Mouse (Mus musculus): ENCODE measurements around the gene Dpp6.

The Dpp6 gene

DNA sequence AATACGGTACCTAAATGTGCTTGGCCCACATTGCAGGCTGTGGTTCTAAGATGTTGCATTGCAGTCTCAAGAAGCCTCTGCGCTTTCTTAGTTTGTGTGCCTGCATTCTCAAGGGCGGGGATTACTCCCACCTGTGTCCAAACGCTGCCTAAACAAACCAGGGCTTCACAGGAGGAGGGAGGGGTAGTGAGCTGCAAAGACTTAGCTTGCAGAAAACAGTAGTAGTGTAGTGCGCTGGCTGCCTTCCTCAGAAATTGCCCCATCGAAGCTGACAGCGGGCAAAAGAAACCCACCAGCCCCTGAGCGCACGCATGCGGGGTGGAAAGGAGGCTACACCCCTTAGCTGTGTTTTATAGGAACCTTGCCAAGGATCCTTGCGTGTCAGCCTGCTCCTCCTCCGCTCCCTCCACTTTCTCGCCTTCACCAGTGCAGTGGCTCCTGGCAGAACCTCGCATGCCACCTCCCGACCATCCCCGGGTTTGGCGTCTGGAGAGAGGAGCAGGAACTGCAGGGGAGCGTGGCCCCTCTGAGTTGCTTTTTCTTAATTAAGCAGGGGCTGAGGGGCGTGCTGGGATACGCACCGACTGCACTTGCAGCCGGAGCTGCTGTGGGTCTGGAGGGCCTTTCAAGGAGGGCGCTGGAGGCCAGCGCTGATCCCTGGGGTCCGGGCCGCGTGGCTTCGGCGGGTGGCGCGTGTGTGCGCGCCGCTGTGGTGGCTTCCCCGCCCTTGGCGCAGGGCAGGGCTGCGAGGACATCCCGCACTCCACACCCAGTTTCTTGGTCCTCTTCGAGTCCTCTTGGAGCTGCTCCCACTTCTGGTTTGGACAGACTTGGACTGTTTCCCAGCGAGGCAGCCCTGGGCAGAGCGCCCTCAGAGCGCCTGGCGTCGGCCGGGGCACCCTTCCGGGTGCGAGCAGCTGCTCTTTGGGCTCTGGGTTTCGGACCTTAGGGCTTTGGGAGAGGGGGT is at the start of gene Dpp6:
TSS of gene Dpp6 (plus strand) at position 229 of the 967 bp plus-strand sequence.
- in situ Hi-C loops (cut with MboI; ENCODE audit: unreplicated experiment in 2 of 2): no loop called here

- in situ Hi-C loops (cut with MboI; ENCODE audit: unreplicated experiment in 2 of 2): no loop called here
These were observed 33.0 kb upstream of the Dpp6 start for GRCm38 (mm10) chr5:26783955-26784354.

DNA sequence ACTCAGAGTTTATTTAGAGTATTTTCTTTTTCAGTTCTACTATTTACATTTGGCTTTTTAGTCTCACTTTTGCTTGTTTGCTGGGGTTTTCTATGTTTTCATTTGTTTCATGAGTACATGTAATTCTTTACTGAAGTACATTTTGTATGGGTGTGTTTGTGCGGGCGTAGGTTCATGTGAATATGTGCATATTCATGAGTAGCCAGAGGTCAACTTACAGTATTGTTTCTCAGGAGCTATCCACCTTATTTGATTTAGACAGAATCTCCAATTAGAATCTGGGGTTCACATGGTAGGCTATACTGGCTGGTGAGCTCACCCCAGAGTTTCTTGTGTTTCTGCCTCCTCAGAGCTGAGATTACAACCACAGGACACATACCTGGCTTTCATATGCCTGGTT is 21.5 kb upstream of the Dpp6 start:
- in situ Hi-C loops (cut with MboI; ENCODE audit: unreplicated experiment in 2 of 2): no loop called here

GRCm38 (mm10) chr5:26835972-26836371 is 19.0 kb downstream of the Dpp6 start:
- in situ Hi-C loops (cut with MboI; ENCODE audit: unreplicated experiment in 2 of 2): no loop called here

DNA sequence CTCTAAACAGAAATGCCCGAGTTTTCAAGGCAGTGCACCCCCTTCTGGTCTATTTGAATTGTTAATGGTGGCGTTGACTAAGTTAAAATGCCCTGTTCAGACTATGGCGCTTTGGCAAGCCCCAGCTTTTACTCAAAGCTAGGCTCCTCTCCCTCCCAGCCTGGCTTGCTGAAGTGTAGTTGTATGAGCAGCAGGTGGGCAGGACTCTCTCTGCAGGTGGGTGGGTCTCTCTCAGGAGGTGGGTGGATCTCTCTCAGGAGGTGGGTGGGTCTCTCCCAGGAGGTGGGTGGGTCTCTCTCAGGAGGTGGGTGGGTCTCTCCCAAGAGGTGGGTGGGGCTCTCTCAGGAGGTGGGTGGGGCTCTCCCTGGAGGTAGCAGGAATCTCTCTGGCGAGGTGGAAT is 24.1 kb downstream of the Dpp6 start:
- in situ Hi-C loops (cut with MboI; ENCODE audit: unreplicated experiment in 2 of 2): no loop called here

DNA sequence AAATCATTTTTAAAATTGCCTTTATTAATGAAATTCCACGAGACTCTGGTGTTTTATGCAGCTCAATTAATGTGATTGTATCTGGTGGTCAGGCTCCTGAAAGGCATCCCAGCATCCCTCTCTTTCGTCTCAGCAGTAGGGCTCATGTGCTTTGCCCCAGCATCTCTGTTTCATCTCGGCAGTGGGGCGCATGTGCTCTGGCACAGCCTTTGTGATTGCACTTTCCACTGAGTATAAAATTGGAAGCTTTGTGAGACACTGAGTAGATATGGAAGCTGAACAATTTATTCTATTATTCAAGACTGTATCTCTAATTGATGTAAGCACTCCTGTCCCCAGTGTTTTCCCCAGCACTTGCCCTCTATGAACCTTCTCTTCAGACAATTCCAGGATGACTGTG is 37.7 kb downstream of the Dpp6 start:
- in situ Hi-C loops (cut with MboI; ENCODE audit: unreplicated experiment in 2 of 2): no loop called here

DNA sequence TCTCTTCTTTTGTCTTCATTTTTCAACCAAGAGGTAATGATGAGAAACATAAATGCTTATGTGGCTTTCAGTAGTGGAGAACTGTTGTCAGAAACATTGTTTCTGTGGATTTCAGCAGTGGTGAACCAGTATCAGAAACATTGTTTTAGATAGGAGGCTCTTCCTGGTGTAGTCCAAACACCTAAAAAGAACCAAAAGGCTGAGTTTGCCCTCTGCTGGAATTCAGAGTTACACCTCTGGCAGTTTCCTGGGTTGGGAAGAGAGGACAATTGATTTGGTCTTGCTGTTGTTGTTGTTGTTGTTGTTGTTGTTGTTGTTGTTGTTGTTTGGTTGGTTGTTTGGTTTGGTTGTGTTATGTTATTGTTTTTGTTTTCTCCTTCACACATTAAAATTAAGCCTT is 58.4 kb downstream of the Dpp6 start:
- in situ Hi-C loops (cut with MboI; ENCODE audit: unreplicated experiment in 2 of 2): no loop called here

DNA sequence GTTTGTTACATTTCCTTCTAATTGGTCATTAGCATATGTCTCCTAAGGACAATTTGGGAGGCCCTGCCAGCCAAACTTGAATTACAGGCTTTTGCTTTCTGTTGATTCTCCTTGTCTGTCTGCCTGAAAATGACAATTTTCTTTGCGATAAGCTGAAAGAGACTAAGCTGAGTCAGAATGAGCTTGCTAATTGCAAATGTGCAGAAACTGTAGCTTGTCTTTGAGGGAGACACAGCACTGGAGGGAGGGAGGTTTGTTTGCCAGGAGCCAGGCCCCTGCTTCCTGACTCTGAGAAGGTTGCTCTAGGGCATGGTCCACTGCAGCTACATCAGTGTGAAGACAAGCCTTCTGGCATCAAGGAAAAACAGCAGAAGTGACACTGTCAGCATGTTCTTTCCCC is 70.5 kb downstream of the Dpp6 start:
- in situ Hi-C loops (cut with MboI; ENCODE audit: unreplicated experiment in 2 of 2): no loop called here

DNA sequence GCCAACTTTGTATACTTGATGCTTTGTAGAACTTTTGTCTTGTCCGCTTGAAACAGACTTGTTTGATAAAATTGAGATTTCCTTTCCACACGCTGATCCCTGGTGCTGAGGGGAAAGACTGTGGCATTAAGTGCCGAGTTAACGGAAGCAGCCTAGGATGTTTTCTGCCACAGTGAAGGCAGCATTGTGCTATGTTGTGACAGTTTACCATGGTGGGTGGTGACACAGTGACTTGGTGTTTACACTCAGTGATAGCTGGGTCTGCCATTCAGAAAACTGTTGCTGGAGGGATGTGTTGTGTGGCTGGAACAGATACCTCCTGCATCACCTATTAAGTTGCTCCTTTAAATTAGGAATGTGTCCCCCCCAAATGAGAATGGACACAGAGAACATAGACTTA is 71.1 kb downstream of the Dpp6 start:
- in situ Hi-C loops (cut with MboI; ENCODE audit: unreplicated experiment in 2 of 2): no loop called here

- in situ Hi-C loops (cut with MboI; ENCODE audit: unreplicated experiment in 2 of 2): no loop called here
These were observed 77.3 kb downstream of the Dpp6 start for GRCm38 (mm10) chr5:26894346-26894745.

DNA sequence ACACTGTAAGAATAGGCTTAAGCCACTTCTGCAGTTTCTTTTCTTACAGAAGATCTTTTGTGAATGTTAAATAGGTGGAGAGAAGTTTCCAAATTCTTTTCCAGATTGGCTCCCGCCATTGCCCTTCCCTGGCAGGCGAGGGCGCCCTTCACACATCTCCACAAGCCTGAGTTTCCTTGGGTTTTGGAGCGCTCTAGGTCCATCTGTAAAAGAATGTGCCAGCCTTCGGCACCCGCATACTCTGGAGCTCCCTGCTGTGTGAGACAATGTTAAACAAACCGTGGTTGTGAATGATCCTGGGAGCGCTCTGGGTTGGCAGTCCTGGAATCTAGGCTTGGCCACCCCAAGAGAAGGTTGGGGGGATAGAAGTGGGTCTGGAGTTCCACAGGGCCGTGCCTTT is 86.8 kb downstream of the Dpp6 start:
- in situ Hi-C loops (cut with MboI; ENCODE audit: unreplicated experiment in 2 of 2): no loop called here

DNA sequence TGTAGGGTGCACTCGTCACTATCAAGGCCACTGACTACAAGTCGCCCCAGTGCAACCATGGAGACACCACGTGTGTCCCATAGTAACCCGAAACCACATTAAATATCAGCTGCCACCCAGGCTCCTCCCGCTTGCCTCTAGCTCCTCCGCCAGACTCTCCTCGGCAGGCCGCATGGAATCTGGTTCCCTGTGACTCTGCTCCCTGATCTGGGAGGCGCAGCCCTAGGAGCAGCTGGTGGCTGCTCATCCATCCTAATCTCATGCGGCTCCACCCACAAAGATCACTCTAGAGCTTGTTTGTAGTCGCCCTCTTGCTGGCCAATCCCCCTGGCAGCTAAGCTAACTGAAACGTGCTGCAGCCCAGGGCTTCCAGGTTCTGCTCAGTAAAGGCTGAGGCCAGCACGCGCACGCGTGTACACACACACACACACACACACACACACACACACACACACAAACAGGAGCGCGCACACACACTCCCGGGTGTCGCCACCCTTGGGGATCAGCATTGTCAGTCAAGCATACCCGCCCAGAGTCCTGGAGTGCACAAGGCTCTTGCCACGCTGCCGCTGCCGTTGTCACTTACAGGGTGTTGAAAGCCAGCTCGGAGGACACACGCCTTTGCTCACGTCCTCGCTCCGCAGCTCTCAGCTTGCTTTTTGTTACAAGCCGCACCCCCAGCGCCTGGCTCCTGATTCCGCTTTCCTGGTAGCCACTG is 87.5 kb downstream of the Dpp6 start:
- in situ Hi-C loops (cut with MboI; ENCODE audit: unreplicated experiment in 2 of 2): no loop called here

DNA sequence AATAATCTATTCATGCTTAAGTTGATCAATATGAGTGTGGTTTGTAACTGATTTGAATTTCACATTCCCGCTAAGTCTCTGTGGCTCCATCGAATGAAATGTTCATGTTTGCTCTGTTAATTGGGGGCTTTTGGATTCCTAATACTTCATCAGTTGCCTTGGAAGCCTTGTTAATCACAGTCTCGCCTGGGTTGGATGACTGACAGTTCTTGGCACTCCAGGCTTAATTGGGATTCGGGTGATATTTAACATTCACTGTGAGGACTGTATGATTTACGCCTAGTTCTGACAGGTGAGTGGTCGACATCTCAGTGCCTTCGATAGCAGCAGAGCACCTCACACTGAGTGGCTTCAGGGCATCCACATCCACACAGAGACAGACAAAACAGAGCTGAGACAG is 90.1 kb downstream of the Dpp6 start:
- in situ Hi-C loops (cut with MboI; ENCODE audit: unreplicated experiment in 2 of 2): no loop called here

- in situ Hi-C loops (cut with MboI; ENCODE audit: unreplicated experiment in 2 of 2): no loop called here
These were observed 91.6 kb downstream of the Dpp6 start for GRCm38 (mm10) chr5:26908612-26909011.

DNA sequence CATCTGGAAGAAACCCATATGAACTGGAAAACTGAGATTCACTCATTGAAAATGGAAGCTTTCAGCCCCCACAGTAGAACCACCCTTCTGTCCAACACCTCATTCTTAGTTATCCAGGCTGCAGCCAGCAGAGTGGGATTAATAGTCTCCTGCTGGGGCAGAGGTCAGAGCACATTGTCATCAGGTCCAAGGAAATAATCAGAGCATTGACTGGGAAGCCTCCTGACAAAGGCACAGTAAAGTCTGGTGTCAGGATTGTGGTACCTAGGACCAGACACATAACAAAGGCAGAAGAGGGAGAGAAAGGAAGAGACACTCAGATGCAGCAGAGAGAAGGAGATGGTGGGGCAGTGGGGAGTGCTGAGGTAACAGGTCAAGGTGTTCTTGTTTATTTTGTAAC is 93.3 kb downstream of the Dpp6 start:
- in situ Hi-C loops (cut with MboI; ENCODE audit: unreplicated experiment in 2 of 2): no loop called here

GRCm38 (mm10) chr5:26911965-26912364 is 95.0 kb downstream of the Dpp6 start:
- in situ Hi-C loops (cut with MboI; ENCODE audit: unreplicated experiment in 2 of 2): no loop called here

- in situ Hi-C loops (cut with MboI; ENCODE audit: unreplicated experiment in 2 of 2): no loop called here
These were observed 101.8 kb downstream of the Dpp6 start for GRCm38 (mm10) chr5:26918763-26919162.

DNA sequence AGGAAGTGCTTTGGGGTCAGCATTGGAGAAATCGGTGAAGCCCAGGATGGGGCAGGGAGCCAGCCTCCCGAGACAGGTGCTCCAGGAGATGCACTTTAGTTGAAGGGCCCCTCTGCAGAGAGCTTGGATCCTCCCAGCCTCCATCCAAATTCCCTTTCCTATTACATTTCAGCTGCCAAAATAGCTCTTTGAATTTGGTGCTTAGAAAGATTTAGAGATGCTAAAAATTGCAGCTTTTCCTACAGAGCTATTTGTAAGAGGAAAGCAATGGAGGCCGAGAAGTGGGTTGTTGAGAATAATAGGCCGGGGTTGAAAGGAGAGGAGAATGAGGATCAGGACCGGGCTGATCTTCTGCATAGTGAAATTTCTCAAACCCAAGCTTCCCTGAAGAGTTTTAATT is 107.5 kb downstream of the Dpp6 start:
- in situ Hi-C loops (cut with MboI; ENCODE audit: unreplicated experiment in 2 of 2): no loop called here

DNA sequence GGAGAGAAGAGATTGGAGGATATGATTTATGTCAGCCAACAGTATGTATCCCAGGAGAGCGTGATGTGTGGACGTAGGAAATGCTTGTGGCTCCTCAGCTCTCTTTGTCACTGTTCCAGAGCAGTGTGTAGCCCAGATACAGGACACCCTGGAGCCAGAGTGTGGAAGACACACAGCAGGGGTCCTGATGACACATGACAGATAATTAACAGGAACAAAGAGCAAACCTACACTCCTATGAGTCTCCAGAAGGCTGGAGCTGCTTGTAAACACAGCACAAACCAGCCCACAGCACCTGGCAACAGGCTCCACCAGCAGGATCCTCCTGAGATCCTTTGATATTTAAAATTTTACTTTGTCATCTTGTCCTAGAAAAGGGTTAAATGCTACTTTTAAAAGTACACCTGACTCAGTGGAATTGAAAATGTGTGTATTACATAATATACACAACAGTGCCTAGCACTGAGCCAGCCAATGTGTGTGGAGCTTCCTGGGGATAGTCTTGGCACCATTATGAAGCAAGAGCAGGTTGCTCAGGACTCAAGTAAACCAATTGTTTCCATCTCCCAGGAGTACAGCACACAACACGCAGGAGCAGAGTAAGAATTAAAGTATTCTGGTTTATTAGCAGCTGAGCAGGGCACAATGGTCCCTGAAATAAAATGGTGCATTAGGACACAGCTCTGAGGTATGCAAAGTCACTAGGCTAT is 115.6 kb downstream of the Dpp6 start:
- in situ Hi-C loops (cut with MboI; ENCODE audit: unreplicated experiment in 2 of 2): no loop called here

DNA sequence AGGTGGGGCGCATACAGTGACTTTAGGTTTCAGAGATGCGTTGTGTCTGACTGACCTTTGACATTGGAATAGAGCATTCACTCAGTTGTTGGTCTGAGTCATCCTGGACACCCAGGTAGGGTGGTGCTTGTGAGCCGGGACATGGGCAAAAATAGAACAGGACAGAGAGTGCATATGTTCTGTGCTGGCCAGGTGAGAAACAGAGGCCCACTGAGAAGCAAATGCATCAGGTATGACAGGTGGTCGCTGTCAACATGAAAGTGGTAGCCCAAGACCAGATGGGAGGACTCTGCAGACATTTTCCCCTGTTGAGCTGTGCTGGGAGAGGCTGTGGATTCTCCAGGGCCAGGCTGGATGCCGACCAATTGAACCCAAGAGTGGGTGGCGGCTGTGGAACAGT is 117.9 kb downstream of the Dpp6 start:
- in situ Hi-C loops (cut with MboI; ENCODE audit: unreplicated experiment in 2 of 2): no loop called here

- in situ Hi-C loops (cut with MboI; ENCODE audit: unreplicated experiment in 2 of 2): no loop called here
These were observed 124.5 kb downstream of the Dpp6 start for GRCm38 (mm10) chr5:26941471-26941870.

All from v-Abl transformed pro-B cells (cell line).